Mouse (Mus musculus): ENCODE results near the gene Gm20538.

- TF ChIP-seq POLR2A (IDR thresholded peaks at IDR 0.05; ENCODE audit: borderline replicate concordance, insufficient read depth, low read length) (no peak), CTCF (IDR thresholded peaks at IDR 0.05; ENCODE audit: borderline replicate concordance, insufficient read depth, low read depth, low read length) (no peak)
Observed at GRCm38 (mm10) chr19:44588036-44588435, 35.4 kb upstream of the Gm20538 start.

Measured in cerebellum, adult 2 months (tissue).